28 mouse cellular contexts compared by ENCODE assay signal in genomic region chr15:96045561-96045960, GRCm38 (mm10).
DNase-seq lines count a peak whose midpoint lies in the region; ATAC-seq lines count a peak whose summit lies in the region.
"Had no signal": no experiment of that assay in that cellular context is flagged by ENCODE, and none has a peak within 500 bp of the region (broad histone marks: within the 10 kb centered on the region; RNA-seq: fewer than 3 reads in every experiment).

No protein-coding gene starts in this region.

- WGBS in heart, embryonic 10.5 days: 52% methylated on average over 3 of the region's 3 CpGs
- 44% methylated on average over 3 of the region's 3 CpGs for WGBS in heart, embryonic 12.5 days

- H3K27ac ChIP-seq in heart, embryonic 10.5 days: peak overlapping the region; percentile 29; the same call in 1 of the 2 replicates
- H3K27ac ChIP-seq in heart, embryonic 12.5 days (ENCODE audit: poor library complexity, severe bottlenecking): 0 out of 2 replicates have a peak overlapping the region, but pooled peaks have one; percentile 12
- H3K27ac ChIP-seq: embryonic facial prominence, embryonic 13.5 days; embryonic facial prominence, embryonic 15.5 days; forebrain, embryonic 10.5 days; forebrain, embryonic 12.5 days had no signal

- no peak overlapping the region for H3K9ac ChIP-seq in heart, embryonic 12.5 days
- H3K9ac ChIP-seq: embryonic facial prominence, embryonic 13.5 days; embryonic facial prominence, embryonic 15.5 days; forebrain, embryonic 12.5 days had no signal

- ATAC-seq in heart, embryonic 12.5 days (ENCODE audit: insufficient number of reproducible peaks, low FRiP score): no peak
- ATAC-seq: activated CD4-positive, CD25-positive, alpha-beta regulatory T cell, adult 4 months; CD4-positive, CD25-positive, alpha-beta regulatory T cell, adult 4 months; forebrain, embryonic 14.5 days; forebrain, embryonic 16.5 days; Patski had no signal

- H3K4me3 ChIP-seq in heart, embryonic 10.5 days: no peak overlapping the region
- no peak overlapping the region for H3K4me3 ChIP-seq in heart, embryonic 12.5 days
- H3K4me3 ChIP-seq: embryonic facial prominence, embryonic 13.5 days; embryonic facial prominence, embryonic 15.5 days; erythroblast, embryonic 14.5 days; forebrain, embryonic 10.5 days; forebrain, embryonic 12.5 days had no signal

- DNase-seq in heart, embryonic 10.5 days (ENCODE audit: low spot score): no peak
- no peak for DNase-seq in heart, postnatal 10 days
- DNase-seq in heart, postnatal 4 days: no peak
- DNase-seq in brain, adult 2 months (ENCODE audit: low read depth, low spot score): peak; percentile 33
- DNase-seq in frontal cortex, adult 2 months (ENCODE audit: extremely low spot score in 1 of 2, low spot score in 1 of 2): no peak
- no peak for DNase-seq in left cerebral cortex, postnatal 25 days (ENCODE audit: low spot score in 2 of 2)
- DNase-seq: adrenal gland, adult 8-10 months; adrenal gland, postnatal 14 days; adrenal gland, postnatal 36 days; B cell, adult 2 months; cerebellum, adult 11 months; cerebellum, adult 18-20 months; cerebellum, adult 8-10 months; cerebellum, adult 9-11 months; cerebellum, postnatal 14 days; cerebellum, postnatal 36 days; embryo, embryonic 11 days had no signal

- intact Hi-C loops in heart, postnatal 10 days (cut with DNase I): no loop called here
- intact Hi-C loops in left cerebral cortex, postnatal 25 days (cut with DNase I): no loop called here

- H3K4me1 ChIP-seq in heart, embryonic 10.5 days: no peaks in the 10 kb centered on the region
- H3K4me1 ChIP-seq in heart, embryonic 12.5 days (replicated peaks): peaks cover 12% of the 10 kb centered on the region; the same call in 1 of the 2 replicates
- H3K4me1 ChIP-seq: forebrain, embryonic 10.5 days; forebrain, embryonic 12.5 days had no signal

- no peaks in the 10 kb centered on the region for H3K36me3 ChIP-seq in heart, embryonic 10.5 days
- no peaks in the 10 kb centered on the region for H3K36me3 ChIP-seq in heart, embryonic 12.5 days
- H3K36me3 ChIP-seq: embryonic facial prominence, embryonic 13.5 days; embryonic facial prominence, embryonic 15.5 days; forebrain, embryonic 10.5 days; forebrain, embryonic 12.5 days had no signal

- no peaks in the 10 kb centered on the region for H3K9me3 ChIP-seq in heart, embryonic 10.5 days
- no peaks in the 10 kb centered on the region for H3K9me3 ChIP-seq in heart, embryonic 12.5 days (replicated peaks)
- H3K9me3 ChIP-seq: embryonic facial prominence, embryonic 13.5 days; embryonic facial prominence, embryonic 15.5 days; forebrain, embryonic 10.5 days; forebrain, embryonic 12.5 days had no signal

- no peak overlapping the region for H3K4me2 ChIP-seq in heart, embryonic 12.5 days
- H3K4me2 ChIP-seq: embryonic facial prominence, embryonic 13.5 days; embryonic facial prominence, embryonic 15.5 days; forebrain, embryonic 12.5 days had no signal

- H3K27me3 ChIP-seq in heart, embryonic 10.5 days (ENCODE audit: insufficient read depth, poor library complexity, severe bottlenecking): no peaks in the 10 kb centered on the region
- H3K27me3 ChIP-seq in heart, embryonic 12.5 days (replicated peaks): no peaks in the 10 kb centered on the region
- H3K27me3 ChIP-seq: embryonic facial prominence, embryonic 13.5 days; embryonic facial prominence, embryonic 15.5 days; forebrain, embryonic 12.5 days; Patski had no signal
